Mouse (Mus musculus): ENCODE results near the gene Cisd3. TPM values are rescaled to one million over a fixed set of nuclear protein-coding genes. Genes with fewer than 3 reads are reported as not detected.
"Not testable (repeated sequence)": the region's sequence is repeated elsewhere in the genome, so short reads cannot be mapped to it uniquely, and the experiment has no call there.

The Cisd3 gene
- polyA plus RNA-seq, 1 experiment from 2014 or later: 19.0 TPM

DNA sequence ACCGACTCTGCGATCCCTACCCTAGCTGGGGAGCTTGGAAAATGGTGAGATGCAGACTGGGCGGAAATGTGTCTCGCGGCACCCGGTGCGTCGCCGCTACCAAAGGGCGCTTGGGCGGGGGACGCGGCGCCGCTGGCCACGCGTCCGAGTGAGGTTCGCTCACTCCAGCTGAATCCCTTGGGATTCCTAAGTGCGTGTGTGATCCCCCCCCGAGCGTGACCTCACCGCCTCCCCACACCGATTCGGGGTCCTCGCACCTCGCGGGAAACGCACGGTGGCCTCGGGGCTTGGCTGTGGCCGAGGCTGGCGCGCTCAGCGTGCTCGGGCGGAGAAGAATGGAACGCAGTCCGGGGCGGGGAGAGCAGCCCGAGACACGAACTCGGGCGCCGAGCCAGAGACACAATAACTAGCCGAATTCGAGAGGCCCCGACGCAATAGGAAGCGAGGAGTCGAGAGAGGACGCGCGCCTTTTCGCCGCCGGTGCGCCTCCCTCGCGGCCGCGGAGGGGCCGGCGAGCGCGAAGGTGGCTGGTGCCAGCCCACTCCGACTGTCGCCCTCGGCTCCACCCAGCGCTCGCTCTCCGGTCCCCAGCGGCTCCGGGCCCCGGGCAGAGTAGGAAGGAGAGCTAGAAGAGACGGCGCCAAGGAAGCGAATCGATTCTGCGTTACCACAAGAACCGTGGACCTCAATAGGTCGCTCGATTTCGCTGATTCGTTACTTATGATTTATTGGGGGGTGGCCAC, 14.5 kb downstream of the Cisd3 start, which contains the start of gene Pcgf2:
Gene Pcgf2, minus strand, starts transcription at position 495 of the 743 bp plus-strand sequence.
- peak within 1 kb of the TSS; percentile 95 for H3K4me2 ChIP-seq
- H3K9me3 ChIP-seq (ENCODE audit: control insufficient read depth, low read length): no peaks in the 10 kb centered on the region
- peak; percentile 97 for DNase-seq (ENCODE audit: low spot score, missing footprints)
- H3K4me3 ChIP-seq (ENCODE audit: low read depth, low read length): peak within 1 kb of the TSS; percentile 82
- H3K4me1 ChIP-seq (ENCODE audit: control insufficient read depth, insufficient read depth, low read length): peaks cover 39% of the 10 kb centered on the region
- H3K27me3 ChIP-seq (ENCODE audit: control insufficient read depth, insufficient read depth, low read length): no peaks in the 10 kb centered on the region
- peak within 1 kb of the TSS; percentile 96 for H3K27ac ChIP-seq (ENCODE audit: low read depth, low read length)
- H3K36me3 ChIP-seq (ENCODE audit: control insufficient read depth, insufficient read depth, low read length): no peaks in the 10 kb centered on the region
- H3K9ac ChIP-seq (ENCODE audit: low read length): peak within 1 kb of the TSS; percentile 97
- under 1% methylated on average over 85 of the region's 85 CpGs for WGBS
- peak; percentile 14 for ATAC-seq (ENCODE audit: low FRiP score)

DNA sequence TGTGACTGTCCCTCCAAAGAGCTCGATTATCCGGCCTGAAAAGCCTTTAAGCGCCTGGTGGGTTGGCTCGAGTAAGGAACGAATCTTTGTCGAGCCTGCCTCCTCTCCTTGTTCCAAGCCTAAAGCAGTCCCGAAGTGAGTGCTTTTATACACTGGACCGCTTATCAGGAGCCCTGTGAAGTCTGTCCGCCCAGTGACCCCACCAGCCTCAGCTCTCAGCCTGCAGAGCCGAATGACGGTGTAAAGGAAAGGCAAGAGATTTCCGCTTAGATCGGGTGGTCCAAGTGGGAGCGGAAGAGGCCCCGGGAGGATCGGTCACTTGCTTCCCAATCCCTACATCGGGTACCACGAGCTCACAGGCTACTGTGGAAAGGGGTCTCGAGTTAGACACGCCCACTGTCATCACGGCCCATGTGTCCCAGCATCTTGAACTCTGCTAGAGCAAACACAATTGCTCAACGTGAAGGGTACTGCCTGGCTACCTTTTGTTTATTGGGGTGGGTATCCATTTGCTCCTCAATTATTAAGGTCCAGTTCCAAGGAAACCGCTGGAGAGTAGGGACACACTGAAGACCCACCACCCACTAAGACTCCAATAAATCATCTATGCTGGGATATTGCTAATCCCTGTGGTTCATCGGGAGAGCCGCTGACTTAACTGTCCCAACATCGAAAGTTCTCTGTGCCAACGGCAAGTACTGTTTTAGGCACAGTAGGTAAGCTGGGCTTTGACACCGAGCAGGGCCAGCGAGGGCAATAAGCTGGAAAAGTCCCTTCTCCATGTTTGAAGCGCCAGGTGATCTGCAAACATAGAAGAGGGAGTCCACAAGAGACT, 15.3 kb downstream of the Cisd3 start:
- ATAC-seq (ENCODE audit: low FRiP score): no peak

DNA sequence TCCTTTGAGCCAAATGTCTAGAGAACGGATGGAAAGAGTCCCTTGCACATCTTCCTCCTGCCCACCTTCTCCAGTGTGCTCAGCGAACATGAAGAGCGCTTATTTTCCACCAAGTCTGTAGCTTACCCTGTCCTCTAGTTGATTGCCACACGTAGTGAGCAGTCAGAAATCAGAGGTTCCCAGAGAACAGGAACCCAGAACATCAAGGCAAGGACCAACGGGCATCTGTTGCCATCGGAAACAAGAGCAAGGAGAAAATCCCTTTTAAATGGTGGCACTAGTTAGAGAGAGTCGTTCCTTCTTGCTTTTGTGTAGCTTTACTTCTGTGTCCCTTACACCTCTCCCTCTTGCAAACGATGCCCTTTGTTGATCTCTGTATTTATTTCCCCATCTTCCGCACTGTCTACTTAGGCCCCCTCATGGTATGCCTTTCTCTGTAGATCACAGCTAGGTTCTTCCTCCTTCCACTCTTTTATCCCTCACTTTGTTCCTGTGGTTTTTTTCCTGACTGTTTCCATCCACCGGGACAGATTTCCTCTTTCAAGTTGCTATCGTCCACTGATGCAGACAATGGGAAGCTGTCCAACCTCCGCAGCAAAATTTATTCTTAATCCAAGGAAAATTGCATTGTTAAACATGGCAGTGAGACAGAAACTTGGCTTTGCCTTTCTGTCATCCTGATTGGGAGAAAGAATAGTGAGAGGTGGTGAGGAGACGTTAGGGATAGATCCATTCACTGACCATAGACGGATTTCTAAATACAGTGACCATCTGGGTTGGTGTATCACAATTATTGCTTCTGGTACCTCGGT, 16.2 kb downstream of the Cisd3 start:
- Histone ChIP-seq H3K36me3 (ENCODE audit: control insufficient read depth, insufficient read depth, low read length) (peaks cover 3% of the 10 kb centered on the region), H3K9ac (ENCODE audit: low read length) (no peak overlapping the region), H3K9me3 (ENCODE audit: control insufficient read depth, low read length) (no peaks in the 10 kb centered on the region), H3K4me2 (peak overlapping the region; percentile 95), H3K4me3 (ENCODE audit: low read depth, low read length) (peak overlapping the region; percentile 88; the same call in 1 of the 2 replicates), H3K27me3 (ENCODE audit: control insufficient read depth, insufficient read depth, low read length) (no peaks in the 10 kb centered on the region), H3K27ac (ENCODE audit: low read depth, low read length) (no peak overlapping the region), H3K4me1 (ENCODE audit: control insufficient read depth, insufficient read depth, low read length) (peaks cover 23% of the 10 kb centered on the region)
- no peak for ATAC-seq (ENCODE audit: low FRiP score)
- WGBS: 50% methylated on average over 15 of the region's 15 CpGs
- DNase-seq (ENCODE audit: low spot score, missing footprints): no peak

More for the DNA sequence above, 15.3 kb downstream of the Cisd3 start:
- peak overlapping the region; percentile 82 for H3K4me3 ChIP-seq (ENCODE audit: low read depth, low read length)
- H3K27me3 ChIP-seq (ENCODE audit: control insufficient read depth, insufficient read depth, low read length): no peaks in the 10 kb centered on the region
- H3K36me3 ChIP-seq (ENCODE audit: control insufficient read depth, insufficient read depth, low read length): no peaks in the 10 kb centered on the region; the same call in 1 of the 2 replicates
- 19% methylated on average over 30 of the region's 30 CpGs for WGBS
- H3K27ac ChIP-seq (ENCODE audit: low read depth, low read length): peak overlapping the region; percentile 96
- H3K9ac ChIP-seq (ENCODE audit: low read length): peak overlapping the region; percentile 97
- no peaks in the 10 kb centered on the region for H3K9me3 ChIP-seq (ENCODE audit: control insufficient read depth, low read length)
- H3K4me2 ChIP-seq: peak overlapping the region; percentile 95
- DNase-seq (ENCODE audit: low spot score, missing footprints): peak; percentile 93
- peaks cover 31% of the 10 kb centered on the region for H3K4me1 ChIP-seq (ENCODE audit: control insufficient read depth, insufficient read depth, low read length)

DNA sequence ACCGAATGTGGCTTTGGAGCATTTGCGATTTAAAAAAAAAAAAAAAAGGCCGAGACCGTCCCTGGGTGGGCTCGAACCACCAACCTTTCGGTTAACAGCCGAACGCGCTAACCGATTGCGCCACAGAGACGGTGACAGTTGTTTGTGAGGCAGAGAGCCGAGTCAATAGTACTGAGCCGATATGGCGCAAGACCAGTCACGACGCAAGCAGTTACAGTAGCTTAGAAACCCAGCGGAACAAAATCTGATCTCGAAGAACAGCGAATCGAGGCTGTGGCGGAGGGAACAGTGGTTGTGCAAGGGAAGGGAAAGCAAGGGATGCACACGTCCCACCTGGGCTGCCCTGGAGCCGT, 16.7 kb downstream of the Cisd3 start:
- Histone ChIP-seq H3K9ac (ENCODE audit: low read length) (peak overlapping the region; percentile 72), H3K4me2 (peak overlapping the region; percentile 79), H3K36me3 (ENCODE audit: control insufficient read depth, insufficient read depth, low read length) (peaks cover 7% of the 10 kb centered on the region), H3K27me3 (ENCODE audit: control insufficient read depth, insufficient read depth, low read length) (no peaks in the 10 kb centered on the region), H3K4me1 (ENCODE audit: control insufficient read depth, insufficient read depth, low read length) (peaks cover 19% of the 10 kb centered on the region), H3K27ac (ENCODE audit: low read depth, low read length) (peak overlapping the region; percentile 67), H3K4me3 (ENCODE audit: low read depth, low read length) (peak overlapping the region; percentile 88), H3K9me3 (ENCODE audit: control insufficient read depth, low read length) (no peaks in the 10 kb centered on the region)
- ATAC-seq (ENCODE audit: low FRiP score) (no peak), DNase-seq (ENCODE audit: low spot score, missing footprints) (peak; percentile 100)
- WGBS: 1% methylated on average over 24 of the region's 24 CpGs

DNA sequence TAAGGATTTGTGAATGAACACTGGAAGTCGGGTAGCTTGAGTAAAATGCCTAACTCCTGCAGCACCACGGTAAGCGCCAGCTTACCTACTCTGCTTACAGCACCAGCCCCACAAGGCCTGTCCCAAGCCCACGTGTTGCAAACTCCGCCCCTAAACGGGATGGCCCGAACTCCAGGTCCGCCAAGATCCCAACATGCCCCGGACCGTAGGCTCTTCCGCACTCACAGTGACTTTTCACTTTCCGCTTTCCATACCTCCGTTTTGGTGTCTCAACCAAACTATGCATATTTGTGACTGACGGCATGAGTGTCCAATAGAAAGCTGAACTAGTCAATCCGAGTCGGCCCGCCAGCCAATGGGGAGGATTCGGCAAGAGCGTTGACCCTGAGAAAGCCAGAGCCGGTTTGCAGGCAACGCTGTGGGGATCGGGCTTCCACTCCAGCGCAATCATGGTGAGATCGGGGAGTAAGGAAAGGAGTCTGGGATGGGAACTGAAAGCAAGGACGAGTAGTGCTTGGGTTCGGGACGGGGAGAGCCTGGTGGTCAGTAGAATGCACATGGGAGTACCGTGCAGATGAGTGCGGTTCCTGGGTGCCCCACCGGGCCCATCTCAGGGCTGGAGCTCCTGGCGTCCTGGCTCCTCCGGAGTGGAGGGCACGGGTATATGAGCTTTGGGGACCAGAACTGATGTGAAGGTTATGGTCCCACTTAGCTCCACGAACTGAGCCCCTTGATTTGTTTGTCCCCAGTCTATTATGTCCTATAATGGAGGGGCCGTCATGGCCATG, 17.6 kb downstream of the Cisd3 start, which contains the start of gene Psmb3:
Gene Psmb3, plus strand, starts transcription at position 361 of the 788 bp plus-strand sequence.
- ATAC-seq (ENCODE audit: low FRiP score) (peak; percentile 88), DNase-seq (ENCODE audit: low spot score, missing footprints) (peak; percentile 99)
- peak within 1 kb of the TSS; percentile 79 for H3K4me2 ChIP-seq
- peak within 1 kb of the TSS; percentile 86 for H3K9ac ChIP-seq (ENCODE audit: low read length)
- peak within 1 kb of the TSS; percentile 67 for H3K27ac ChIP-seq (ENCODE audit: low read depth, low read length)
- H3K9me3 ChIP-seq (ENCODE audit: control insufficient read depth, low read length): no peaks in the 10 kb centered on the region
- no peaks in the 10 kb centered on the region for H3K27me3 ChIP-seq (ENCODE audit: control insufficient read depth, insufficient read depth, low read length)
- H3K4me1 ChIP-seq (ENCODE audit: control insufficient read depth, insufficient read depth, low read length): peaks cover 13% of the 10 kb centered on the region
- peaks cover 7% of the 10 kb centered on the region for H3K36me3 ChIP-seq (ENCODE audit: control insufficient read depth, insufficient read depth, low read length)
- H3K4me3 ChIP-seq (ENCODE audit: low read depth, low read length): peak within 1 kb of the TSS; percentile 88
- WGBS: under 1% methylated on average over 35 of the region's 35 CpGs

DNA sequence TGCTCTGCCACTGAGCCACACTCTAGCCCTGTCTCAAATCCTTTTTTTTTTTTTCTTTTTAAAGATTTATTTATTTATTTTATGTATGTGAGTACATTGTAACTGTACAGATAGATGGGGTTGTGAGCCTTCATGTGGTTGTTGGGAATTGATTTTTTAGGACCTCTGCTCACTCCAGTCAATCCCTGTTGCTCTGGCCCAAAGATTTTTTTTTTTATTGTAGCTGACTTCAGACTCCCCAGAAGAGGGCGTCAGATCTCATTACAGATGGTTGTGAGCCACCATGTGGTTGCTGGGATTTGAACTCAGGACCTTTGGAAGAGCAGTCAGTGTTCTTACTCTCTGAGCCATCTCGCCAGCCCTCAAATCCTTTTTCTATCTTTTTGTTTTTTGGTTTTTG, 24.4 kb downstream of the Cisd3 start:
- H3K4me1 ChIP-seq (ENCODE audit: control insufficient read depth, insufficient read depth, low read length); H3K4me3 ChIP-seq (ENCODE audit: low read depth, low read length); H3K4me2 ChIP-seq; H3K9ac ChIP-seq (ENCODE audit: low read length); H3K9me3 ChIP-seq (ENCODE audit: control insufficient read depth, low read length); H3K27me3 ChIP-seq (ENCODE audit: control insufficient read depth, insufficient read depth, low read length); DNase-seq (ENCODE audit: low spot score, missing footprints); ATAC-seq (ENCODE audit: low FRiP score); H3K27ac ChIP-seq (ENCODE audit: low read depth, low read length): not testable (repeated sequence)
- WGBS: 82% methylated on average over 2 of the region's 2 CpGs
- peaks cover 16% of the 10 kb centered on the region for H3K36me3 ChIP-seq (ENCODE audit: control insufficient read depth, insufficient read depth, low read length)

DNA sequence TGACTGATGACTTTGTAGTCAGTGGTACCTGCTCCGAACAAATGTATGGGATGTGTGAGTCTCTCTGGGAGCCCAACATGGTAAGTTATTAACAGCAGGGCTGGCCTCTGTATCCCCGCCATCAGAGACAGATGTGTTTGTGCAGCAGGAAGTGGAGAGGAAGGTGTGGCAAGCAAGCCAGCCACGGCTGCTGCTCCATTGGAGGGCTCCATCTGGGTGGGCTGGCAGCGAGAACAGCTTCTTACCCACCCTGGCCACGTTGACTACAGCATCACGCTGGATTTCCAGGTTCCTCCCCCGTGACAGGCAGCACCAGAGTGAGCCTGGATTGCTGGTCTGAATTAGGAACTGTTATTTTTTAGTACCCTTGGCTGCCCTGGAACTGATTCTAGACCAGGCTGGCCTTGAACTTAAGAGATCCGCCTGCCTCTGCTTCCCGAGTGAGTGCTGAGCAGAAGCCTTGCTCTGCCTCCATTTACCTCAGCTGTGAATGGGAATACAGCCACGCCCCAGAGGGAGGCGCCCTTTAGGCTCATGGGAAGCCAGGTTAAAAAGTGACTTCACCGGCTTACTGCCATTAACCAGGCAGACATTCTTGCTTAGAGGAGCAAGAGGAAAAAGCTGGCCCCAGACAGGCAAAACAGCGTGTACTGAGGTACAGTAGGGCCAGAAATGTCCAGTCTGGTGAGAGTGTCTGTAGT, 25.7 kb downstream of the Cisd3 start:
- Histone ChIP-seq H3K4me2 (no peak overlapping the region), H3K4me3 (ENCODE audit: low read depth, low read length) (no peak overlapping the region), H3K36me3 (ENCODE audit: control insufficient read depth, insufficient read depth, low read length) (peaks cover 14% of the 10 kb centered on the region), H3K27me3 (ENCODE audit: control insufficient read depth, insufficient read depth, low read length) (no peaks in the 10 kb centered on the region), H3K4me1 (ENCODE audit: control insufficient read depth, insufficient read depth, low read length) (no peaks in the 10 kb centered on the region), H3K27ac (ENCODE audit: low read depth, low read length) (no peak overlapping the region), H3K9ac (ENCODE audit: low read length) (no peak overlapping the region), H3K9me3 (ENCODE audit: control insufficient read depth, low read length) (no peaks in the 10 kb centered on the region)
- DNase-seq (ENCODE audit: low spot score, missing footprints) (no peak), ATAC-seq (ENCODE audit: low FRiP score) (no peak)
- 89% methylated on average over 13 of the region's 13 CpGs for WGBS

DNA sequence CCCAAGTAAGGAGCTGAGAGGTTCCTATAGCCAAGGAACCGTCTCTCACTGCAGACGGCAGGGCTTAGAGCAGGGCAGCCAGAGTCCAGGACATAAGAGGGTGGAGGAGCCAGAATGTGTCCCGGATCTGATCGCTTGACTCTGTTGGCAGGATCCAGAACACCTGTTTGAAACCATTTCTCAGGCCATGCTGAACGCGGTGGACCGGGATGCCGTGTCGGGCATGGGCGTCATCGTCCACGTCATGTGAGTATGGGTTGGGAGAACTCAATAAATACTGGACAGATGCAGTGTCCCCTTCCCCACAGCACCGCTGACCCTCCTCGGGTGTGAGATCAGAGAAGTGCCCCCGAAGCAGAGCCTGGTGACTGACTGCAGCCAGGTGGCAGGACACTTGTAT, 26.7 kb downstream of the Cisd3 start:
- Histone ChIP-seq H3K9me3 (ENCODE audit: control insufficient read depth, low read length) (no peaks in the 10 kb centered on the region), H3K36me3 (ENCODE audit: control insufficient read depth, insufficient read depth, low read length) (peaks cover 10% of the 10 kb centered on the region), H3K4me1 (ENCODE audit: control insufficient read depth, insufficient read depth, low read length) (no peaks in the 10 kb centered on the region), H3K27me3 (ENCODE audit: control insufficient read depth, insufficient read depth, low read length) (no peaks in the 10 kb centered on the region), H3K4me3 (ENCODE audit: low read depth, low read length) (no peak overlapping the region), H3K9ac (ENCODE audit: low read length) (no peak overlapping the region), H3K4me2 (no peak overlapping the region), H3K27ac (ENCODE audit: low read depth, low read length) (no peak overlapping the region)
- DNase-seq (ENCODE audit: low spot score, missing footprints) (no peak), ATAC-seq (ENCODE audit: low FRiP score) (no peak)
- 94% methylated on average over 15 of the region's 15 CpGs for WGBS

Data from midbrain, embryonic 11.5 days (tissue).